Mouse (Mus musculus): ENCODE data around the gene Actl6a.

Actl6a gene

DNA sequence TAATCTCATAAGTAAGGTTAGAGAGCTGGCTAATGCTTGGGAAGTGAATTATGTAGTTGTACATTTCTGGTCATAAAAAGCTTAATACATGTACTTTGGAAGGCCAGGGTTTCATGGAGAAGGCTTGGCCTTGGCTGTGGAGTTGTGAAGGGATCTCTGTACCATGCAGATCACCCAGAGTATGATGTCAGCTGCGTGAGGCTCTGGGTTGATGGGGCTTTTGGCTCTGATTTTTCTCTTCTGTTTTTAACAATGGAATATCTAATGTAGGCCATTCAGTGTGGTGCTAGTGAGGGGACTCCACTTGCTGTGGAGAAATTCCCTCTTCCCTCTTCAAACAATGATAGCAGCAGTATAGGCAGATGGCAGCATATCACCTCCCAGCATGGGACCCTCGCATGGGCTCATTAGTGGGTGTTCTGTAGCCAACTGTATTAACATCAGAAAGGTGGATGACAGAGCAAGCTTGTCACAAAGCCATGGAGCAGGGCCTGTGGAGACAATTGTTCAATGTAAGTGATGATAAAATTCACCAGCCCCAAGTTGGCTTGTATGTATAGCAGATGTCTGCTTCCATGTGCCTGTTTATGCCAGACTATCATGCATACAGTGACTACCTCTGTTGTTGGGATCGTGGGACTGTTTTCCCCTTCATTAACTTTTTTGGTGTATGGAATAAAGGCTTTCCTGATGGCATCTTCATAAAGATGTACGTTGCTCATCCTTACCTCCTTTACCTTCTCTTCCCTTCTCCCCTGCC, 43.9 kb downstream of the Actl6a start:
- DNase-seq (ENCODE audit: low spot score), result no peak

GRCm38 (mm10) chr3:32754384-32754915, 48.4 kb downstream of the Actl6a start:
- no peak for DNase-seq (ENCODE audit: low spot score)

DNA sequence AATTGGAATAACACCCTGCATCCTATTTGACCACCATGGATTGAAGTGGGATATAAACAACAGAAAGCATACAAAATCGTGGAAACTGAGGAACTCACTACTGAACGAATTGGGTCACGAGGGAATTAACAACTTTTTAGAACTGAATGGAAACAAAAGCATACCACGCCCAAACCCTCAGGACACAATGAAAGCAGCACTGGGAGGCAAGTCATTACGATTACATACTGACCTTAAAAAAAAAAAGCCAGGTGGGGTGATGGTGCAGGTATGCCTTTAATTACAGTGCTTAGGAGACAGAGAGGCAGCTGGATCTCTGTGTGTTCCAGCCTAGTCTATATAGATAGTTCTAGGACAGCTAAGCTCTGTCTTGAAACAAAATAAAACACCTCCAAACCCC, 53.1 kb downstream of the Actl6a start:
- DNase-seq (ENCODE audit: low spot score), result no peak

DNA sequence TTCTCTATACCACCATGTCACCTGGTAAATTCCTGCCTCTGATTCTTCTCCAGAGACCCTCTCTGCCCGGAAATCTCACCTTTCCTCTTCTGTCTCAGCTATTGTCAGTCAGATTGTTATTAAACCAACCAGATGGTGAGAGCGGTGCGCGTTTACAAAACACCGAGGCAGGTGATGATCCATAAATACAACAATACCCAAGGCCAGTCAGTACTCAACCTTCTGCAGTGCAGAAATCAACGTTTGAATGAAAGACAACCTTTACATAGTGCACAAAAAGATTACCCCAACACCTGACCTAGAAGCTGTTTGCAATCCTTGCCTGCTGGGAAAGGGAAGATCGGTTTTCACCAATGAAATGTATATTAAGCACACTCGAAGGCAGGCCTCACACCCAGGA, 56.9 kb downstream of the Actl6a start:
- no peak for DNase-seq (ENCODE audit: low spot score)

DNA sequence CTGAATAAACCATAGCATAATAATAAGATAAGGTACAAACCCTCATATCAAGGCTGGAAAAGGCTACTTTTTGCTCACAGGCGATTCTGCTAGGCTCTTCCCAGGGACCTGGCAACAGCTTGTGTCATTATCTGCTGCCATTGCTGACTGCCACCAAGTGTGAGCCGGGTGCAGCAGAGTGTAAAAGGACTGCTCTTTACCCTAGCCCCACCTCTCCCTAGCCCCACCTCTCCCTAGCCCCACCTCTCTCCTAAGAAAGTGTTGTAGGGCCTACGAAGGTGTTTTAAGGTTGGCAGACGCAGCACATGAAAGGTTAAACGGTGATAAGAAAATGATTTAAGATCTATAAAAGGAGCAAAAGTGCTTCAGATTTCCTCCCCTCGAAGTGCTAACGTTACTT, 57.8 kb downstream of the Actl6a start:
- DNase-seq (ENCODE audit: low spot score), result no peak

DNA sequence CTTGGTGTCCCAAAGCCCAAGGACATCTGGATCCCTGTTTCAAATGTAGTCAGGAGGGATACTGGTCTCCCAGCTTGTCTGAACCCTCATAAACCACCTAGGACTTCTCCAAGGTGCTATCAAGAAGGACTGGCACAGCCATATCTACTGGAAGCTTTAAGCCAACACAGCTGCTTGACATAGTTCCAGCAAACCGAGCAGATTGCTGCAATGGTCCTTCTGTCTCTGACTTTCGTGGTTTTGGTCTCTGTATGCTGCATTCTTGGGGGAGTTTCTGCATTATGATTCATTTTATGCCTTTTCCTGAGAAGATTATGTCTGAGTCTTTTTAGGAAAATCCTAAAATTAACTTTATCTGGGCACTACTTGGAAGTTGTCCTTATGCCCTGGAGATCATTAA, 64.7 kb downstream of the Actl6a start:
- no peak for DNase-seq (ENCODE audit: low spot score)
